Mouse (Mus musculus) myocyte (in vitro differentiated cells): ENCODE measurements around the gene Dnm2.

ENCODE experiments used
- CEBPB ChIP-seq: IDR thresholded peaks from 2 replicates; pipeline ENCODE4 v1.6.1; 2011; ENCODE audit warnings: mild to moderate bottlenecking, moderate library complexity; ENCODE audit not compliant: poor library complexity, insufficient read depth, severe bottlenecking
- E2F4 ChIP-seq: IDR thresholded peaks from one replicate; pipeline ENCODE4 v1.6.1; 2011; ENCODE audit warnings: mild to moderate bottlenecking, control low read depth, moderate library complexity; ENCODE audit not compliant: insufficient read depth
- MAX ChIP-seq: IDR thresholded peaks from one replicate; pipeline ENCODE4 v1.6.1; 2011; ENCODE audit warnings: low read depth, mild to moderate bottlenecking, control low read depth
- MYOD1 ChIP-seq, 3 experiments: IDR thresholded peaks; one replicate each; pipeline ENCODE4 v1.6.1; 2011; ENCODE audit warnings: control low read depth in 2 of 3, low read depth in 2 of 3, mild to moderate bottlenecking in 2 of 3, moderate library complexity in 1 of 3; ENCODE audit not compliant: insufficient read length in 2 of 3, control insufficient read depth in 1 of 3
- MYOG ChIP-seq, 3 experiments: IDR thresholded peaks; one replicate each; pipeline ENCODE4 v1.6.1; 2011; ENCODE audit warnings: control low read depth in 2 of 3, low read depth in 2 of 3, mild to moderate bottlenecking in 2 of 3; ENCODE audit not compliant: insufficient read length in 2 of 3, control insufficient read depth in 1 of 3, insufficient read depth in 1 of 3
- POLR2A ChIP-seq: IDR thresholded peaks from one replicate; pipeline ENCODE4 v1.6.1; 2011; ENCODE audit warnings: low read depth, mild to moderate bottlenecking, control low read depth, moderate library complexity; ENCODE audit not compliant: insufficient read length
- POLR2AphosphoS2 ChIP-seq: IDR thresholded peaks from one replicate; pipeline ENCODE4 v1.6.1; 2011; ENCODE audit warnings: low read depth, control low read depth; ENCODE audit not compliant: insufficient read length
- REST ChIP-seq: IDR thresholded peaks from one replicate; pipeline ENCODE4 v1.6.1; 2011; ENCODE audit warnings: mild to moderate bottlenecking, control low read depth, moderate library complexity; ENCODE audit not compliant: insufficient read depth, insufficient read length
- SRF ChIP-seq: IDR thresholded peaks from one replicate; pipeline ENCODE4 v1.6.1; 2011; ENCODE audit warnings: low read depth; ENCODE audit not compliant: control insufficient read depth, insufficient read length
- TCF12 ChIP-seq: IDR thresholded peaks from one replicate; pipeline ENCODE4 v1.6.1; 2011; ENCODE audit warnings: mild to moderate bottlenecking, control low read depth; ENCODE audit not compliant: poor library complexity, insufficient read depth, severe bottlenecking
- TCF3 ChIP-seq: IDR thresholded peaks from one replicate; pipeline ENCODE4 v1.6.1; 2011; ENCODE audit warnings: low read depth, control low read depth; ENCODE audit not compliant: insufficient read length
- USF1 ChIP-seq: IDR thresholded peaks from one replicate; pipeline ENCODE4 v1.6.1; 2011; ENCODE audit warnings: low read depth, mild to moderate bottlenecking, control low read depth, moderate library complexity

DNA sequence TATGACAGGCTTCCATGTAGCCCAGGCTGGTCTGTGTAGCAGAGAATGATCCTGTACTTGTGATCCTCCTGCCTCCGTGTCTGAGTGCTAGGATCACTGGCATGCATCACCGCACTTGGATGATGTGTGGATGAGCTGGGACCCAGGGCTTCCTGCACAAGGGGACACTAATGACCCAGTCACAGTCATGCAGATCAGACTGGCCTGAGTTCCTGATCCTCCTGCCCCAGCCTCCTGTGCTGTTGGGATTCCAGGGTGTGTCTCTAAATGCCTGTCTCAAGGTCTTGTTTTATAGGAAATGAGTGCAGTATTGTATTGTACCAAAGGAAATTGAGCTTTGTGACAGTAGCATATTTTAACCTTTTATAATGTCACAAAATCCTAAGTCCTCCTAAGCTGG lies 6.8 kb upstream of the Dnm2 start:
- TF ChIP-seq TCF12 (no peak), USF1 (no peak), POLR2A (no peak), MAX (no peak), CEBPB (no peak), TCF3 (no peak), POLR2AphosphoS2 (no peak), MYOG (IDR thresholded peaks at IDR 0.05; ENCODE audit: control insufficient read depth in 1 of 3, insufficient read depth in 1 of 3, insufficient read length in 2 of 3, low read depth in 2 of 3) (no peak), MYOD1 (IDR thresholded peaks at IDR 0.05; ENCODE audit: control insufficient read depth in 1 of 3, insufficient read length in 2 of 3, low read depth in 2 of 3) (no peak), E2F4 (no peak), REST (no peak), SRF (no peak)
